In the genomic region with DNA sequence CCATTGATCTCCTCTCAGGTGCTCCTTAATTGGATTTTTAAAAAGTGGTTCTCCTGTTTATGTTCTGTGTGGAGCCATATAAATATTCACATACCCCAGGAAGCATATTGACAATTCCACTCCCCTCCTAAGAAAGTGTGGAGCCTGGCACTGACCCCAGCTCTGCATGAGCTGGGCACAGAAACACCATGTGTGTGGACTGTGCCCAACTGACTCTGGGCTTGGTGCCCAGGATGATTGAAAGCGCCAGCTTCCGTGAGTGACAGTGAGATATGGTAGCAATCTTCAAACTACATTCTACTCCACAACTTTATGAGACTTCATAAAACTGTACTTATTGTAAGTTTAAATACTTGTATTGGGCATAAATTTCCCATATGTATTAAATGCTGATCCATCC, we compare ENCODE assay signal across 10 mouse cellular contexts. TPM values are rescaled to one million over a fixed set of nuclear protein-coding genes. Genes with fewer than 3 reads are reported as not detected.
DNase-seq lines count a peak whose midpoint lies in the region; ATAC-seq and TF ChIP-seq lines count a peak whose summit lies in the region.
"Had no signal": no experiment of that assay in that cellular context is flagged by ENCODE, and none has a peak within 500 bp of the region (broad histone marks: within the 10 kb centered on the region; RNA-seq: fewer than 3 reads in every experiment).

No protein-coding gene starts in this region.

- TF ChIP-seq POLR2A in heart, adult 2 months (IDR thresholded peaks at IDR 0.05; ENCODE audit: insufficient read depth, low read depth, low read length): no peak

- no peak overlapping the region for H3K27ac ChIP-seq in heart, adult 2 months
- H3K27ac ChIP-seq in heart, embryonic 10.5 days: no peak overlapping the region
- no peak overlapping the region for H3K27ac ChIP-seq in intestine, embryonic 16.5 days (ENCODE audit: low read length)

- no peaks in the 10 kb centered on the region for H3K27me3 ChIP-seq in heart, adult 2 months (ENCODE audit: control insufficient read depth, insufficient read depth, low read length)
- H3K27me3 ChIP-seq in heart, embryonic 10.5 days (ENCODE audit: insufficient read depth, poor library complexity, severe bottlenecking): no peaks in the 10 kb centered on the region
- H3K27me3 ChIP-seq in intestine, embryonic 16.5 days (replicated peaks; ENCODE audit: control insufficient read depth, insufficient read depth, low read length): no peaks in the 10 kb centered on the region
- H3K27me3 ChIP-seq: CH12.LX had no signal

- WGBS in heart, adult 2 months: 57% methylated on average over 2 of the region's 2 CpGs
- 94% methylated on average over 2 of the region's 2 CpGs for WGBS in heart, embryonic 10.5 days
- 91% methylated on average over 2 of the region's 2 CpGs for WGBS in intestine, embryonic 16.5 days

- no peaks in the 10 kb centered on the region for H3K36me3 ChIP-seq in heart, adult 2 months (ENCODE audit: control insufficient read depth, insufficient read depth, low read length)
- H3K36me3 ChIP-seq in heart, embryonic 10.5 days: no peaks in the 10 kb centered on the region
- H3K36me3 ChIP-seq in intestine, embryonic 16.5 days (ENCODE audit: control insufficient read depth, insufficient read depth, low read length): no peaks in the 10 kb centered on the region

- no peaks in the 10 kb centered on the region for H3K9me3 ChIP-seq in heart, embryonic 10.5 days
- H3K9me3 ChIP-seq in intestine, embryonic 16.5 days (ENCODE audit: control insufficient read depth, low read length): no peaks in the 10 kb centered on the region

- H3K79me2 ChIP-seq in heart, adult 2 months (replicated peaks; ENCODE audit: control insufficient read depth, insufficient read depth, low read length): no peaks in the 10 kb centered on the region

- H3K4me2 ChIP-seq in intestine, embryonic 16.5 days (ENCODE audit: low read depth, low read length): no peak overlapping the region

- no peak overlapping the region for H3K4me3 ChIP-seq in heart, adult 2 months
- no peak overlapping the region for H3K4me3 ChIP-seq in heart, embryonic 10.5 days
- H3K4me3 ChIP-seq in intestine, embryonic 16.5 days (ENCODE audit: low read length): no peak overlapping the region

- no peaks in the 10 kb centered on the region; the same call in 1 of the 2 replicates for H3K4me1 ChIP-seq in heart, adult 2 months (ENCODE audit: control insufficient read depth, insufficient read depth, low read length)
- H3K4me1 ChIP-seq in heart, embryonic 10.5 days: no peaks in the 10 kb centered on the region
- H3K4me1 ChIP-seq in intestine, embryonic 16.5 days (ENCODE audit: control insufficient read depth, insufficient read depth, low read length): no peaks in the 10 kb centered on the region

- no peak for TF ChIP-seq EP300 in heart, adult 2 months (IDR thresholded peaks at IDR 0.05; ENCODE audit: insufficient read depth, low read depth, low read length)

- intact Hi-C loops in heart, adult 2 months (cut with DNase I): no loop called here
- intact Hi-C loops in gastrocnemius, postnatal 14 days (cut with DNase I; ENCODE audit: low total_unique reads): no loop called here

- ATAC-seq in intestine, embryonic 16.5 days: no peak

- peak; percentile 62 to 69 for DNase-seq in heart, adult 2 months
- no peak for DNase-seq in heart, embryonic 10.5 days (ENCODE audit: low spot score)
- peak; percentile 61 for DNase-seq in right cerebral cortex, postnatal 4 days
- DNase-seq in right cerebral cortex, adult 2 months (ENCODE audit: low spot score in 2 of 2): no peak
- peak; percentile 65 for DNase-seq in gastrocnemius, postnatal 14 days
- DNase-seq in urinary bladder, postnatal 36 days (ENCODE audit: low spot score in 2 of 2): no peak
- DNase-seq in urinary bladder, adult 2 months (ENCODE audit: low spot score): no peak
- DNase-seq: thymus, postnatal 14 days had no signal

- TF ChIP-seq CTCF in heart, adult 2 months (IDR thresholded peaks at IDR 0.05): no peak

- H3K9ac ChIP-seq in heart, adult 2 months (ENCODE audit: low read depth, low read length): no peak overlapping the region
- no peak overlapping the region for H3K9ac ChIP-seq in intestine, embryonic 16.5 days (ENCODE audit: low read depth, low read length)

RNA-seq across cellular contexts. Expression of a gene that starts 35.4 kb away (rescaled TPM):
- 10 to 100 TPM; 30.0 to 31.0 TPM for total RNA-seq in heart, adult 2 months (2021)
- polyA plus RNA-seq in heart, adult 2 months (2012; rRNA removed): 11.7 and 21.2 TPM in 2 replicates
- 2.9 TPM in 2 replicates for polyA plus RNA-seq in heart, embryonic 10.5 days (2016; fragmentation: Nextera tagmentation; extraction: Ambion mirVana)
- 10 to 100 TPM; 13.6 to 13.8 TPM for total RNA-seq in gastrocnemius, postnatal 14 days (2021)
- 2.6 and 2.7 TPM in 2 replicates for polyA plus RNA-seq in intestine, embryonic 16.5 days (2015; fragmentation: Nextera tagmentation; extraction: Ambion mirVana)
- 21.7 and 22.3 TPM in 2 replicates for polyA plus RNA-seq in urinary bladder, adult 2 months (2012; rRNA removed)

RNA-seq across cellular contexts. Expression of a gene that starts 39.8 kb away (rescaled TPM):
- total RNA-seq in heart, adult 2 months (2021): 10 to 100 TPM; 25.3 to 27.0 TPM
- polyA plus RNA-seq in heart, adult 2 months (2012; rRNA removed): 13.9 and 20.7 TPM in 2 replicates
- polyA plus RNA-seq in heart, embryonic 10.5 days (2016; fragmentation: Nextera tagmentation; extraction: Ambion mirVana): 190 and 216 TPM in 2 replicates
- total RNA-seq in gastrocnemius, postnatal 14 days (2021): 10 to 100 TPM; 10.7 to 11.5 TPM
- polyA plus RNA-seq in intestine, embryonic 16.5 days (2015; fragmentation: Nextera tagmentation; extraction: Ambion mirVana): 158 and 162 TPM in 2 replicates
- polyA plus RNA-seq in urinary bladder, adult 2 months (2012; rRNA removed): 102 and 109 TPM in 2 replicates

Comparison
In these comparisons a context has a peak if more than half of its experiments do, and no peak if none do; other contexts are left out.
1. DNase-seq: peak in heart, adult 2 months (2 of 2), right cerebral cortex, postnatal 4 days (single experiment) and gastrocnemius, postnatal 14 days (single experiment); none in heart, embryonic 10.5 days (single experiment), right cerebral cortex, adult 2 months (0 of 2), urinary bladder, postnatal 36 days (0 of 2) and urinary bladder, adult 2 months (single experiment).